Mouse (Mus musculus): ENCODE data around the gene Gm21987.
A peak's percentile ranks its signal among the peaks of the same experiment; 100 is the strongest.

- no peak for TF ChIP-seq CTCF (conservative IDR thresholded peaks at IDR 0.05 in 1 of 2, IDR thresholded peaks at IDR 0.05 in 1 of 2; ENCODE audit: low read depth in 2 of 2, low read length in 2 of 2)
- TF ChIP-seq EP300 (IDR thresholded peaks at IDR 0.05; ENCODE audit: low read length) = no peak
- TF ChIP-seq POLR2A (IDR thresholded peaks at IDR 0.05; ENCODE audit: low read depth, low read length) = peak; percentile 52
- TF ChIP-seq RCOR1 (conservative IDR thresholded peaks at IDR 0.05; ENCODE audit: low read depth, low read length) = no peak
- no peak for TF ChIP-seq CHD1 (IDR thresholded peaks at IDR 0.05; ENCODE audit: low read depth, low read length)
- no peak for TF ChIP-seq ZNF384 (IDR thresholded peaks at IDR 0.05; ENCODE audit: low read depth, low read length)
- TF ChIP-seq MXI1 (IDR thresholded peaks at IDR 0.05; ENCODE audit: low read depth, low read length) = no peak; the same call in 1 of the 2 replicates
- TF ChIP-seq ELF1 (IDR thresholded peaks at IDR 0.05; ENCODE audit: low read depth, low read length) = no peak
- no peak for TF ChIP-seq USF1 (IDR thresholded peaks at IDR 0.05; ENCODE audit: low read depth, low read length)
- TF ChIP-seq JUND (conservative IDR thresholded peaks at IDR 0.05; ENCODE audit: low read depth, low read length) = no peak
These were observed 31.8 kb downstream of the Gm21987 start for GRCm38 (mm10) chr16:38378591-38378990.

Data from CH12.LX (cell line).